Mouse (Mus musculus) CH12.LX (cell line): ENCODE data around the gene Gm44511. TPM values are rescaled to one million over a fixed set of nuclear protein-coding genes. Genes with fewer than 3 reads are reported as not detected.

Experiments used
- DNase-seq: peaks from one replicate; pipeline ENCODE4 v3.0.0-alpha.2; 2013; ENCODE audit errors: extremely low read depth
- H3K27ac ChIP-seq: 2 replicates; pipeline ENCODE4 v1.5.1; 2012; ENCODE audit warnings: low read depth, mild to moderate bottlenecking, control low read depth, moderate library complexity; ENCODE audit not compliant: insufficient read depth
- H3K27me3 ChIP-seq: replicated peaks from 2 replicates; pipeline ENCODE3; 2012; ENCODE audit warnings: inconsistent platforms
- H3K36me3 ChIP-seq, 2 experiments: replicated peaks in 1 of 2; 2 replicates each; pipeline versions ENCODE3 to v1.6.1; 2012; ENCODE audit warnings: inconsistent platforms in 1 of 2, low read length in 1 of 2, mild to moderate bottlenecking in 1 of 2, mixed read lengths in 1 of 2, moderate library complexity in 1 of 2; ENCODE audit not compliant: control insufficient read depth in 1 of 2, insufficient read depth in 1 of 2
- H3K4me1 ChIP-seq, 2 experiments: 2 replicates each; pipeline ENCODE4 v1.6.1; 2012; ENCODE audit warnings: inconsistent platforms in 1 of 2, moderate library complexity in 1 of 2; ENCODE audit not compliant: insufficient read depth in 2 of 2, control insufficient read depth in 1 of 2
- H3K4me2 ChIP-seq: 2 replicates; pipeline ENCODE4 v1.6.1; 2012; ENCODE audit warnings: low read depth, mild to moderate bottlenecking, control low read depth; ENCODE audit not compliant: poor library complexity, insufficient read depth, severe bottlenecking
- H3K4me3 ChIP-seq, 3 experiments: fragments of 150-350 bp in 1 of 3; sonication (generic) in 1 of 3; replicated peaks in 1 of 3; 2 replicates each; pipeline versions ENCODE3 to v1.5.1; 2011 to 2012; ENCODE audit warnings: low read depth in 2 of 3, low read length in 2 of 3, mild to moderate bottlenecking in 2 of 3, moderate library complexity in 2 of 3, control low read depth in 1 of 3, improper control_type of control experiment in 1 of 3, inconsistent platforms in 1 of 3, mixed read lengths in 1 of 3; ENCODE audit not compliant: poor library complexity in 1 of 3
- H3K79me2 ChIP-seq: replicated peaks from 2 replicates; pipeline ENCODE4 v1.6.1; 2012; ENCODE audit warnings: mild to moderate bottlenecking, moderate library complexity; ENCODE audit not compliant: control insufficient read depth, poor library complexity, insufficient read depth, severe bottlenecking; ENCODE audit errors: extremely low read depth
- H3K9ac ChIP-seq: 2 replicates; pipeline ENCODE4 v1.6.1; 2012; ENCODE audit warnings: low read depth, mild to moderate bottlenecking, control low read depth, moderate library complexity; ENCODE audit not compliant: insufficient read depth
- H3K9me3 ChIP-seq: replicated peaks from 2 replicates; pipeline ENCODE3; 2012; ENCODE audit warnings: low read length, inconsistent platforms, mixed read lengths
- BHLHE40 ChIP-seq: IDR thresholded peaks from 2 replicates; pipeline ENCODE4 v1.6.1; 2011; ENCODE audit warnings: mild to moderate bottlenecking, low read depth, low read length, improper control_type of control experiment
- CHD2 ChIP-seq: IDR thresholded peaks from 2 replicates; pipeline ENCODE4 v1.6.1; 2011; ENCODE audit warnings: low read length, improper control_type of control experiment
- ELF1 ChIP-seq: IDR thresholded peaks from 2 replicates; pipeline ENCODE4 v1.6.1; 2014; ENCODE audit warnings: low read depth, mild to moderate bottlenecking, inconsistent platforms, low read length, improper control_type of control experiment
- EP300 ChIP-seq: IDR thresholded peaks from 2 replicates; pipeline ENCODE4 v1.6.1; 2011; ENCODE audit warnings: low read length, improper control_type of control experiment
- ETS1 ChIP-seq: conservative IDR thresholded peaks from 2 replicates; pipeline ENCODE4 v1.6.1; 2012; ENCODE audit warnings: low read depth, mild to moderate bottlenecking, inconsistent platforms, low read length, improper control_type of control experiment, moderate library complexity
- IRF4 ChIP-seq: IDR thresholded peaks from 2 replicates; pipeline ENCODE4 v1.6.1; 2014; ENCODE audit warnings: low read depth, mild to moderate bottlenecking, inconsistent platforms, low read length, improper control_type of control experiment
- JUND ChIP-seq: conservative IDR thresholded peaks from 2 replicates; pipeline ENCODE4 v1.6.1; 2011; ENCODE audit warnings: low read depth, low read length, improper control_type of control experiment
- KAT2A ChIP-seq: IDR thresholded peaks from 2 replicates; pipeline ENCODE4 v1.6.1; 2012; ENCODE audit warnings: low read length, improper control_type of control experiment, inconsistent platforms; ENCODE audit not compliant: insufficient replicate concordance
- MAZ ChIP-seq: IDR thresholded peaks from 2 replicates; pipeline ENCODE4 v1.6.1; 2012; ENCODE audit warnings: low read depth, mild to moderate bottlenecking, inconsistent platforms, low read length, improper control_type of control experiment, moderate library complexity
- MEF2A ChIP-seq: IDR thresholded peaks from 2 replicates; pipeline ENCODE4 v1.6.1; 2014; ENCODE audit warnings: low read depth, mild to moderate bottlenecking, inconsistent platforms, low read length, improper control_type of control experiment, borderline replicate concordance
- MXI1 ChIP-seq: IDR thresholded peaks from 2 replicates; pipeline ENCODE4 v1.6.1; 2011; ENCODE audit warnings: mild to moderate bottlenecking, low read depth, low read length, improper control_type of control experiment
- RCOR1 ChIP-seq: conservative IDR thresholded peaks from 2 replicates; pipeline ENCODE4 v1.6.1; 2012; ENCODE audit warnings: low read depth, mild to moderate bottlenecking, inconsistent platforms, low read length, improper control_type of control experiment
- TBP ChIP-seq: conservative IDR thresholded peaks from 2 replicates; pipeline ENCODE4 v1.6.1; 2011; ENCODE audit warnings: low read depth, low read length, improper control_type of control experiment
- TCF12 ChIP-seq: IDR thresholded peaks from 2 replicates; pipeline ENCODE4 v1.6.1; 2014; ENCODE audit warnings: low read depth, mild to moderate bottlenecking, inconsistent platforms, low read length, improper control_type of control experiment
- dilution Hi-C: fragments of 300-500 bp; cut with MboI; formaldehyde crosslinking; loops from 2 replicates; pipeline ENCODE4 v1.14.3; 2020; ENCODE audit warnings: low sequenced_read_pairs; ENCODE audit not compliant: extremely low pct_unique_long_range_greater_than_20kb, extremely low pct_ligation_motif_present
- in situ Hi-C: fragments of 300-500 bp; cut with MboI; formaldehyde crosslinking; loops from 3 replicates; pipeline ENCODE4 v1.14.3; 2019; ENCODE audit warnings: low sequenced_read_pairs, low pct_ligation_motif_present, low pct_unique_long_range_greater_than_20kb, mixed read lengths
- polyA plus RNA-seq: library from polyadenylated mRNA; unstranded; fragments of >175 nt; gene quantifications from 2 replicates; pipeline ENCODE4 v1.2.1, GENCODE M21; 2012; ENCODE audit warnings: low read depth; ENCODE audit not compliant: insufficient read length
- total RNA-seq, 2 experiments: library from RNA; depleted of rRNA; stranded (reverse); fragments of 300-350 nt in 1 of 2; fragments of >200 nt in 1 of 2; gene quantifications; 2 replicates each; pipeline ENCODE4 v1.2.3; 2012 to 2014

The Gm44511 gene
- total and polyA plus RNA-seq, 3 experiments, result not detected

DNA sequence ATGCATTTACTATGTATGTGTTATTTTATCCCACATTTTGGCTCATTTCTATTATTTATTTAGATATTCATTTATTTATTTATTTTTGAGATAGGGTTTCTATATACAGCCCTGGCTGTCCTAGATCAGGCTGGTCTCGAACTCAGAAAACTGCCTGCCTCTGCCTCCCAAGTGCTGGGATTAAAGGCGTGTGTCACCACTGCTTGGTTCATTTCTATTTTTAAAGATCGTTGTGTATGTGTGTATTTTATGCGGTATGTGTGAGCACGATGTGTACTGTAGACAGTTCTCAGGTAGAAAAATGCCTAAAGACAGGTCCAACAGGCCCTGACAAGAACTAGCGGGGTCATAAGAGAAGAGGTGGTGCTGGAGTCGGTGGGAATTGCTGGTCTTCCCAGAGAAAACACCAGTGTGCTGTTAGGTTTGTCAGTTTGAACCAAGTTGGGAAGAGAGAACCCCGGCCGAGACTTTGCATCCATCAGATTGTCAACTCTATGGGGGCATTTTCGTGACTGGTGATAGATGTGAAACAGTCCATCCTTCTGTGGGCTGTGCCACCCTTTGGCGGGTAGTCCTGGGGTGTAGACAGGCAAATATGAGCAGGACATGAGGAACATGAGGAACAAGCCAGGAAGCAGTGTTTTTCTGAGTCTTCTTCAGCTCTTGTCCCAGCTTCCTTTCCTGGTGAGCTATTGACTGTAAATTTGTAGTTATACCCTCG lies 28.8 kb downstream of the Gm44511 start:
- H3K4me2 ChIP-seq, result 0 out of 2 replicates have a peak overlapping the region, but pooled peaks have one; percentile 41
- 0 out of 2 replicates have a peak overlapping the region, but pooled peaks have one; percentile 27 for H3K9ac ChIP-seq
- peak overlapping the region; percentile 38; the same call in 1 of the 2 replicates for H3K27ac ChIP-seq
- peaks cover 16 to 47% of the 10 kb centered on the region in 2 experiments for H3K4me1 ChIP-seq
- H3K4me3 ChIP-seq, result no peak overlapping the region
- no peaks in the 10 kb centered on the region for H3K79me2 ChIP-seq
- TF ChIP-seq IRF4 (0 out of 2 replicates have a peak, but pooled peaks have one; percentile 4), MAZ (no peak), MEF2A (peak; percentile 22; the same call in 1 of the 2 replicates)
- no peaks in the 10 kb centered on the region for H3K27me3 ChIP-seq
- no peak for DNase-seq
- H3K9me3 ChIP-seq, result no peaks in the 10 kb centered on the region
- dilution Hi-C loops (no loop called here), in situ Hi-C loops (loop anchor here (5.0 kb wide), 1 partner anchor 35 kb away; no protein-coding TSS in a partner anchor)
- H3K36me3 ChIP-seq, result no peaks in the 10 kb centered on the region

DNA sequence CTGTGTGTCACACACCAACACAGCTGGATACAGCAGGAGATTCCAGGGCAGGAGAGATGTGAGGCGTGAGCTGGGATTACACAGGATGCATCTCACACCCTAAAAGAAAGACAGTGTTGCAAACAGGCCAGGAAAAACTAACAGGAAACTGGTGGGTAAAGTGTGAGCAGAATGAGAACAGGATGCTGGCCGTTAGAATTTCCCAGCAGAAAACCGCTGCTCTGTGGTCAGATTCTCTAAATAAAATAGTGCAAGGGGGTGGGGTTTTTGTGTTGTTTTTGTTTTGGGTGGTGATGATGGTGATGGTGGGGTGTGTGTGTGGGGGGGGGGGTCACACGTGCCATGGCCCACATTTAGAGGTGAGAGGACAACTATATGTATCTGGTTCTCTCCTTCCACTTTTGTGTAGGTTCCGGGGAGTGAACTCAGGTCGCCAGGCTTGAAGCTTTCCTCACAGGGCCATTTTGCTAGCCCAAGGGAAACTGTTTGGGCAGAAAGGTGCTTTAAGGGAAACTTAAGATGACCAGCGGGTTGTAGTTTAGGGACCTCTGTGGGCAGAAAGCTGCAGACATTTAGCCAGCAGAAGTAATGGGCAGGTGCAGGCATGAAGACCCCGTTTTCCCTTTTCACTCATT lies 29.7 kb downstream of the Gm44511 start:
- Histone ChIP-seq H3K4me3 (no peak overlapping the region), H3K79me2 (no peaks in the 10 kb centered on the region), H3K9me3 (no peaks in the 10 kb centered on the region), H3K4me1 (peaks cover 16 to 50% of the 10 kb centered on the region in 2 experiments), H3K27me3 (no peaks in the 10 kb centered on the region), H3K4me2 (peak overlapping the region; percentile 91), H3K36me3 (no peaks in the 10 kb centered on the region), H3K9ac (peak overlapping the region; percentile 36), H3K27ac (peak overlapping the region; percentile 73)
- dilution Hi-C loops, result no loop called here
- DNase-seq, result no peak
- TF ChIP-seq MXI1, result no peak
- TF ChIP-seq EP300, result peak; percentile 21; the same call in 1 of the 2 replicates
- TF ChIP-seq KAT2A, result no peak
- TF ChIP-seq TCF12, result peak; percentile 62
- peak; percentile 79; the same call in 1 of the 2 replicates for TF ChIP-seq BHLHE40
- TF ChIP-seq JUND, result no peak
- 0 out of 2 replicates have a peak, but pooled peaks have one; percentile 11 for TF ChIP-seq TBP
- TF ChIP-seq RCOR1, result no peak
- TF ChIP-seq CHD2, result no peak
- TF ChIP-seq ETS1, result peak; percentile 38; the same call in 1 of the 2 replicates
- 0 out of 2 replicates have a peak, but pooled peaks have one; percentile 28 for TF ChIP-seq ELF1
- no peak for TF ChIP-seq MAZ
- in situ Hi-C loops, result loop anchor here (5.0 kb wide), 1 partner anchor 34 kb away; no protein-coding TSS in a partner anchor
